Mouse (Mus musculus) heart, postnatal 36 days (tissue): ENCODE measurements around the gene Dis3l2. TPM values are rescaled to one million over a fixed set of nuclear protein-coding genes. Genes with fewer than 3 reads are reported as not detected.

ENCODE experiments used
- DNase-seq, 2 experiments: peaks; one replicate each; pipeline ENCODE4 v3.0.0; 2021 to 2022
- intact Hi-C: fragments of 180-260 bp; cut with DNase I; formaldehyde crosslinking; loops from one replicate; pipeline ENCODE4 v1.15.1; 2025
- total RNA-seq, 2 experiments: library from RNA; stranded (reverse); gene quantifications; 2 replicates each; pipeline ENCODE4 v1.2.3; 2021

Dis3l2 gene
- total RNA-seq, 2 experiments from 2014 or later: 11.4 to 12.4 TPM

DNA sequence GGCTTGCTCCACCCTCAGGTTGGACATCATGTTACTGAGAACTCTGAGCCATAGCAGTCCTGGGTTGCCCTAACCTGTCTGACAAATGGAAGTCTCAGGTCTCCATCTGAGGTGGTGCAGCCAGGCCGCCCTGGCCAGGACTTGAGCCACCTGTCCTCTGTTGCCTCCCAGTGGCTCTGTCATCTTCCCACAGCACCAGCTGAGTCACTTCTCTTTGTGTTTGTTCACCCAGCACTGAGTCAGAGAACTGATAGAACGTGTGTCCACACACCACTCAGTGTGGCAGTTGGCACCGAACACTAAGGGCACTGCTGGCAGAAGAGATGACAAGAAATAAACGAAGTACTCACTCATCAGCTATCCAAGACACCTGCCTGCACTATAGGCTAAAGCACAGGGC lies 347.8 kb downstream of the Dis3l2 start:
- DNase-seq: no peak
- intact Hi-C loops: no loop called here

DNA sequence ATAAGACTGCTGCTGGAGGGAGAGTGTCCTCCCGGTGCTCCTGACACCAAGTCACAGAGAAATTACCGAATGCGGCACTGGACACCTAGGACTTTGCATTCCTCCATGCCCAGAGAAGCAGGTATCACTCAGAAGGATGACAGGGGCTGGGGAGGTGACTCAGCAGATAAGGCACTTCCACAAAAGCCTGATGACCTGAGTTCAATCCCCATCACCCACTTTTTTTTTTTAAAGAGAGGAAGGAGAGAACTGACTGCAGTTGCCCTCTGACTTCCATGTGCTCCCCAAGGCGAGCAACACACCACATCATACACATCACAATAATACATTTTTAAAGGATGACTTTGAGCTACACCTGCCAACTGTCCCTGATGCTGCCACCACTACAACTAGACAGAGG lies 353.5 kb downstream of the Dis3l2 start:
- intact Hi-C loops: no loop called here
- DNase-seq: no peak

DNA sequence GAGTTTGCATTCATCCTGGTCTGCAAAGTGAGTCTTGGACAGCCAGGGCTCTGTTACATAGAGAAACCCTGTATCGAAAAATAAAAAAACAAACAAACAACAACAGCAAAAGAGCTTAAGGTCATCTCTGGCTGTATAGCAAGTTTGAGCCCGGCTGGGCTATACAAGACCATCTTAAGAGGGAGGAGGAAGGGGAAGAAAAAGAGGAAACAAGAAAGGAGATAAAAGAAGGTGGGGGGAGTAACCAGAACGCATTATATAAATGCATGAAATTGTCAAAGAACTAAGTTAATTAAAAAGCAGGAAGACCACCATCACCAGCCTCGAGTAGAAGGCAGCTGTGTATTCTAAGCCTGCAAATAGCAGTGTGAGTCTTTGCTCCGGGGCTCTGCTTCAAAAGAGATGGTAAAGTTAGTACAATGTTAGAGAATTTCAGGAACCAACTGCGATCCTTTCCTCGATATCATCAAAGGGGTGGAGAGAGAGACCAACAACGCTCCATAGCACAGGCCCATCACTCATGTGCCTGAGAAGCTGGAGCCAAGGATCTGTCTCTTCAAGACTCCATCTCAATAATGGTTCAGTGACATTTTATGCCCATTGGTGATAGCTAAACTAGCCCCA lies 355.5 kb downstream of the Dis3l2 start:
- intact Hi-C loops: no loop called here
- no peak for DNase-seq

DNA sequence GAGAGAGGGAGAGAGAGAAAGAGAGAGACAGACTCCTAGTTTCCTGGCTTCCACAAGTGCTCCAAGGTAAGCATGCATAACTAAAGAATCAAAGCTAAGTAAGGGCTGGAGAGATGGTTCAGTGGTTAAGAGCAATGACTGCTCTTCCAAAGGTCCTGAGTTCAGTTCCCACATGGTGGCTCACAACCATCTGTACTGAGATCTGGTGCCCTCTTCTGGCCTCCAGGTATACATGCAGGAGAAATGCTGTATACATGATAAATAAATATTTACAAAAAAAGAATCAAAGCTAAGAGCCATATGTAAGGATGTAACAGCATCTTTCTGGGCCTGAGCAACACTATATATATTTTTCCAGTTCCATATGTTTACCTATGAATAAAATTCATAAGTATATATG lies 357.3 kb downstream of the Dis3l2 start:
- intact Hi-C loops: no loop called here
- DNase-seq: no peak

DNA sequence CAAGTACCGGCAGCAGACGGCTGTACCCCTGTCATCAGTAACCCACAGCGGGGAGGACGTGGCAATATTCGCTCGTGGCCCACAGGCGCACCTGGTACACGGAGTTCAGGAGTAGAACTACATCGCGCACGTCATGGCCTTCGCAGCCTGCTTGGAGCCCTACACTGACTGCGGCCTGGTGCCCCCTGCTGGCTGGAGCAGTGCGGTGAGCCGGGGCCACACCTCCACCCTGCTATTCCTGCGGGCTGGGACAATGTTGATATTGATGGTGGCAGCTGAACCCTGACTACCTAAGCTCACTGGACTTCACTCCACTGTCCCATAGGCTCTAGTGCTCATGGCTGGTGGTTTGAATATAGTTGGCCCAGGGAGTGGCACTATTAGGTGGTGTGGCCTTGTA lies 367.1 kb downstream of the Dis3l2 start:
- DNase-seq: peak in 1 of 2 experiments; percentile 33
- intact Hi-C loops: no loop called here

DNA sequence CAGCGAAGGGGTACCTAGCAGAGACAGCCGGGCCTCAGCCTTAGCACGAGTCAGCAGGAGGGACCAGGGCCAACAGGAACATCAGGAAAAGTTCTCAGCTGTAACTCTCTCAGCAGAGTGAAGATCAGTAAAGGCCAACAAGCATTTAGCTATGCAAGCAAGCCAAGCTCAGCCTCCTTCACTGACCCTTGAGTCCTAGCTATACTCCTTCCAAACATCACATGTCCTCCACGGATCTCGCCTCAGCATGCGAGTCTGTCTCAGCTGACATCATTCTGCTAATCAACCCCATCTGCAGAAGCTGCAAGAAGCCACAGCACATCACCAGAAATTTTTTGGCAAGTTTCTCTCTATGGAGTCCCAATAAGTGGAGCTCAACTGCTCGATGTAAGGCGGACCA lies 370.2 kb downstream of the Dis3l2 start:
- DNase-seq: no peak
- intact Hi-C loops: no loop called here

DNA sequence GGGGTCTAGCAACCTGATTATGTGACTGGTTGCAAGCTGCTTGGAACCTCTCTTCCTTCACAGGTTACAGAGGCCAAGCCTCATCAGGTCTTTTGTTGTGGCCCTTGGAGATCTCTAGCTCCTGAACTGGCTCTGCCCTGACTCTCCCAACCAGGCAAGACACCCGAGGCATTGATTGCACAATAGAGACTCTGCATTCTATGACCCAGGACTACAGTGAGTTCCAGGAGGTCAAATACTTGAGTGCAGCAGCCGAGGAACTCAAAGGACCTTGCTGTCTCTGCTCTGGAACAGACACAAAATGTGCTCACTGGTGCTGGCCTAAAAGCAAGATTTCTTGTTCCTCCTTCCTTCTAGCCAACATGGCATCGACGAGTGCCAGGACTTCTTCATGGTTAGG lies 382.6 kb downstream of the Dis3l2 start:
- intact Hi-C loops: no loop called here
- no peak for DNase-seq

DNA sequence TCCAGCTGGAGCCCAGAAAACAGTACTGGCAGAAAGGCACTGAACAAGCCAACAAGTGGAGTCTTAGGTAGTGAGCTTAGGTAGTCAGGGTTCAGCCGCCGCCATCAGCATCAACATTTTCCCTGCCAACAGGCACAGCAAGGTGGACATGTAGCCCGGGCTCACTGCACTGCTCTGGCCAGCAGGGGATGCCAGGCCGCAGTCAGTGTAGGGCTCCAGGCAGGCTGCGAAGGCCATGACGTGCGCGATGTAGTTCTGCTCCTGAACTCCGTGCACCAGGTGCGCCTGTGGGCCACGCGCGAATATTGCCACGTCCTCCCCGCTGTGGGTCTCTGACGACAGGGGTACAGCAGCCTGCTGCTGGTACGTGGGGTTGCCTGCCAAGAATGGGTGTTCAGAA lies 383.4 kb downstream of the Dis3l2 start:
- intact Hi-C loops: no loop called here

DNA sequence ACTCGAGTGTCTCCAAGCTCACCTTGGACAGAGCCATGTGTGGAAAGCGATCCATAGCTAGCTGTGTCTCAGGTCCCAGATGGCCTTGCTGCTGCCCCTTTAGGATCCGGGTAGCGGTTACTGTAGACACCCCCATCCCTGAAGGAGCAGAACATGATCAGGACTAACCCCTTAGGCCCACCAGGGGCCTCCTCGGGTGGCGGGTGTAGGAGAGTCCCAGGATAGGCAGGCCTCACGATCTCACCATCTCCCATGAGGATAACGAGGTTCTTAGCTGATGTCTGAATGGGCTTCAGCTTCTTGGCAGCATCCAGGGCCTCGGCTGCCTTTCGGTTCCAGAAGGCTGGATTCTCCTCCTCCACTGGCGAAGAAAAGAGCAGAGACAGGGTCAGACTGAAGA lies 385.6 kb downstream of the Dis3l2 start:
- intact Hi-C loops: no loop called here
- DNase-seq: no peak

More for the DNA sequence above, 383.4 kb downstream of the Dis3l2 start:
- no peak for DNase-seq

DNA sequence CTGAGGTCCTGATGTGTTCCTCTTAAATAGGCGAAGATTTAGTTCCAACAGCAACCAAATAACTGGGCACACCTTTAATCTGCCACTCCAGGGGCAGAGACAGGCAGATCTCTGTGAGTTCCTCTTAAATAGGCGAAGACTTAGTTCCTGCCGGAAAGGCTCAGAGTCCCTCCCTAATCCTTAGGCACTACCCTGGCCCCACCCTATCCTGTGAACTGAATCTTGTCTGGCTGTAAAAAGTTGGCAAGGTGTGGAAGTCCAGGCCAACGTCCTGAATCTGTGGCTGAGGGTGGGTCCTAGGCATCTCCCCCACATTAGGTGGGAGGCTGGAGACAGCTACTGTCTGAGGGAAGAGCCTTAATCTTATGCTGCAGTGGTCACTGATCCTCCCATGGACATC lies 386.2 kb downstream of the Dis3l2 start, which contains the start of gene Alppl2:
Alppl2 (minus strand) TSS at position 101 of the 400 bp plus-strand sequence.
- intact Hi-C loops: no loop called here
- DNase-seq: no peak

DNA sequence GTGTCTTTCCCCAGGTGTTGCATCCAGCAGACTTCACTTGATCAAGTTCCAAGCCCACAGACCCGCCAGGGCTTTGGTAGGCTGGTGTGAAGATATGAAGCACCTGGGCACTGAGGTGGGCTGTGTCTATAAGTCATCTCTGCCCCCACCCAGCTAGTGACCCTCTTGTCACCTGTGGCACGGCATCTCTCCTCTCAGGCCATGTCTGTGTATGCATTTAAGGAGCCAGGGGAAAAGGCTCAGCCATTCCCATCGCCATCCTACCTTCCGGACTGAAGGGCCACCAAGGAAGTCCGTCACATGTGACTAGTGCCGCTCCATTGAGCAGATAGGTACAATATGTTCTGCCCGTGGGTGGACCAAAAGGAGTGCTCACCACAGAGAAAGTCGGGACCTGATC lies 392.0 kb downstream of the Dis3l2 start:
- DNase-seq: no peak
- intact Hi-C loops: no loop called here

DNA sequence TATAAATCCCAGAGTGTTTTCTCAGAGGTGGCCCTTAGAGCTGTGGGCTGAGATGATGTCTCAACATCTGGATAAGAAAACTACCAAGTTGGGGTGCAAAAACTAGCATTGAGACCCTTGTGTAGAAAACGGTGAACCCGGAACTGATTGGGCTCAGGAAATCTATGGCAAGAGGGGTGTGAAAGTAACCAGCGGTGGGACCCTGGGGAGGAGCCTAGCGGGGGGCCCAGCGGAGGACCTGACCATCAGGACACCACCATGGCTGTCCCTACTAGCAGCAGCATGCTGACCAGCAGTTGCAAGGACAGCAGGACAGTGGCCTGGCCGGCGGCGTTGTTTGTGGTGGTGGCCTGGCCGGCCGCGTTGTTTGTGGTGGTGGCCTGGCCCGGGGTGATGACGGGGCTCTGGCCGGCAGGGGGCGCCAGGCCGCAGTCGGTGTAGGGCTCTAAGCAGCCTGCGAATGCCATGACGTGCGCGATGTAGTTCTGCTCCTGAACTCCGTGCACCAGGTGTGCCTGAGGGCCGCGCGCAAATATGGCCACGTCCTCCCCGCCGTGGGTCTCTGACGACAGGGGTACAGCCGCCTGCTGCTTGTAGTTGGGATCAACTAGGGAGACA lies 394.9 kb downstream of the Dis3l2 start:
- intact Hi-C loops: loop anchor here (1.0 kb wide), 1 partner anchor 89 kb away; no protein-coding TSS in a partner anchor

More for the DNA sequence above, 394.9 kb downstream of the Dis3l2 start:
- peak; percentile 55 to 65 for DNase-seq

Other genes starting within 250 kb of the Dis3l2 start
- gene Ptma, start 177.1 kb upstream of the Dis3l2 start, total RNA-seq: 100 to 1,000 TPM; 202 to 234 TPM
- gene Pde6d, start 121.2 kb upstream of the Dis3l2 start, total RNA-seq: 10 to 100 TPM; 41.7 to 44.1 TPM
- 10 to 100 TPM in 1 of 2 experiments, 1 to 10 TPM in 1; 10.0 to 11.2 TPM for gene Cops7b, start 120.9 kb upstream of the Dis3l2 start, total RNA-seq
- gene Nppc, start 33.2 kb upstream of the Dis3l2 start, total RNA-seq: under 1 TPM in 1 of 2 experiments, not detected in 1; 0.28 TPM